Mouse (Mus musculus) NIH3T3 (cell line): ENCODE results near the gene Paip2b.
A peak's percentile ranks its signal among the peaks of the same experiment; 100 is the strongest.
"Not testable (repeated sequence)": the region's sequence is repeated elsewhere in the genome, so short reads cannot be mapped to it uniquely, and the experiment has no call there.

Source experiments
- DNase-seq: peaks from one replicate; pipeline ENCODE4 v3.0.0-alpha.2; 2012; ENCODE audit warnings: low read depth

The Paip2b gene

DNA sequence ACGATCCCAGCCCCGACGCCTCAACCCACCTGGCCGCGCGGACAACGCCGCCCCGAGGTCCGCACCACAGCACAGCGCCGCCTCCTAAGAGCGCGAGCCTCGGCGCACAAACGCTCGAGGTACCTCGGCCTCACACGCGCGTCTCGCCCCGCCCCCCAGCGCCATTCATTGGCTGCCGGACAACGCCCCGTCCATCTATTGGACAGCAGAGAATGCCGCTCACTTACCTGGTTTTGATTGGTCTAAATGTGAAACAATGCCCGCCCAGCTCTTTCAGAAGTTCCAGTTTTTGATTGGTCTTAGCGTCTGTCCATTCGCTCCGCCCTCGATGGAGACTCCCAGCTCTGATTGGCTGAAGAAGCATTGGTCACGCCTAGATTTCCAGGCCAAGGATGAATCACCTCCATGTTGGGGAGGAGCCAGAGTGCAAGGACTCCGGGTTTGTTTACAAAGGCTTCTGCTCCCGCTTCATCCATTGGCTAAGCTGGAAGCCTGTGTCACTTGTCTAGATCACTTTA is at the start of gene Paip2b:
Paip2b (minus strand) TSS at position 136 of the 518 bp plus-strand sequence.
- DNase-seq = peak; percentile 100

DNA sequence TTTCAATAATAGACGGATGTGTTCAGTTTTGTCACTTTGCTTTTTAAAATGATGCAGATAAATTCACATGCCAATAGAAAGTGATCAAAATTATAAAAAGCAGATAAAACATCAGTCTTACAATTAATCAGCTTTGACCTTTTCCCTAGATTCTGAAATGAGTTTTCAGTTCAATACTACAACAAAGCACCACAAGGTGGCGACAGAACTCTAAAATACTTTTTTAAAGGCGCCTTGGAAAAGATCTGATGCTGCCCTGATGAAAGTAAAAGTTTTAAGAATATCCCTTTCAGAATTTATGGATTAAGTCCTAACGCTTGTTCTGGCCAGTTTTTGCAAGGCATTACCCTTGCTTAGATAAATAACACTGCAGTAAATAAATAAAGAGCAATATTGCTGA is 48.3 kb upstream of the Paip2b start:
- peak; percentile 87 for DNase-seq

DNA sequence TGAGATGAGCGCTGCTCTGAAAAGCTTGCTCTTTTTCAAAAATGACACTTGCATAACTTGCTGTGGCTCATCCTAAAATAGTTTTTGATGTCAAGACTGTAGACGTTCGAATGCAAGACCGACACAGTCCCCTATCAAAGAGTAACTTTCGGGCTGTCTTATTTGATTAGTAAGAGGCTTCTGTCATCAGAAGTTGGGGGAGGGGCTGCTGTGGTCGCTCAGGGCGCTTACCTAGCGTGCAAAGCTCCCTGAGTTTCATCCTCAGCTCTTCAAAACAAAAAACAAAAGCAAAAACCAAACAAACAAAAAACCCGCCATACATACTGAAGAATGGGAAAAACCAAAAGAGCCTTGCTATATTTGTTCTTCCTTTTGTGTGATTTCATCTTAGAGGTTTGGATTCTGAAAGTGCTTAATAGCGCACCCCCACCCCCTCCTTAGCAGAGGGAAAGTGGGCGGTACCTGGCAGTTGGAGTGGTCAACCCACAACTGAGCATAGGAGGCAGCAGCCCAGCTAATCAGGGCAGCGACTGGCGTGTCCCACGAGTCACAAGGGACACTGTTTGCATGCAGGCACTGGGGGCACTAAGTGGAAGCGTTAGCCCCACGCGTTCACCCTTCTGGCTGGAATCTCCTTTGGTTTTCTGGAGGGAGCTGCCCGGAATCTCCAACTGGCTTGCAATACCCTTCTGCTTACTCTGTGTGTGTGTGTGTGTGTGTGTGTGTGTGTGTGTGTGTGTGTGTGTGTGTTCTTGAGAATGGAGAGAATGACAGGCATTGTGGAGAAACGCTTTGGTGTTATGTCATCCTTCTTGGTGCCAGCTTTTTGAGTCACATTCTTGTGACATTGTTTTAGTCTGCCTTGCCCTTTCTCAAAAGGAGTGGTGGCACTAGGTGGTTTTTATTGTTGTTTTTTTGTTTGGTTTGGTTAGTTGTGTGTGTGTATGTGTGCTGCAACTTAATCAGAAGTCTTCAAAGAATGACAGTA is 36.4 kb upstream of the Paip2b start:
- peak; percentile 72 for DNase-seq

DNA sequence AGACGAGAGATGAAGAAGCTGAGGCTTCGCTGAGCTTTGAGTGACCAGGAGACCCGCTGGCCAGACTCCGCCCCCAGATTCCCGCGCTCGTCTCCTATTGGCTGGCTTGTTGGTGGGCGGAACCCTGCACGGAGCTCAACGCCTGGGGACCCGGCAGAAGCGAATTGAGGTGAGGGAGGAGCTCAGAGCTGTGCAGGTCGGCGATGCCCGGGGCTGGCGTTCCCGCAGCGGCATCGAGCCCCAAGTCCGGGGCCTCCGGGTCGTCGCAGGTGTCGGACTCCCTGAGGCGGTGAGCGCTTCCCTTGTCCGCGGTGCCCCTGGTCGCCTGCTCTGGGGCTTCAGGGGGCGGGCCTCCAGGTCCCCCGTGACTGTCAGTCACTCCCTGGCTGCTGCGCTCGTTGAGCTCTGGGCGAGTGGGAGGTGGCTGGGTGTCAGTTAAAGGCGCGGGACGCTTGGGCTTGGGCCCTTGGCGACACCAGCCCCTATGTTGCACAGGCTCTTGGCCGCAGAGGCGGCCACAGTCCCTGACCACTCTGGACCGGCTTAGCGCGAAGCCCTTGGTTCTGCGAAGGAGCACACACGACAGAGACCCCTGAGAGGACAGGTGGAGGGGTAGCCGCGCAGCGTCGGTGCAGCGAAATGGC is 35.5 kb upstream of the Paip2b start, which contains the start of gene Zfp638:
Zfp638 (plus strand) TSS at position 156 of the 644 bp plus-strand sequence.
- DNase-seq = peak; percentile 92

DNA sequence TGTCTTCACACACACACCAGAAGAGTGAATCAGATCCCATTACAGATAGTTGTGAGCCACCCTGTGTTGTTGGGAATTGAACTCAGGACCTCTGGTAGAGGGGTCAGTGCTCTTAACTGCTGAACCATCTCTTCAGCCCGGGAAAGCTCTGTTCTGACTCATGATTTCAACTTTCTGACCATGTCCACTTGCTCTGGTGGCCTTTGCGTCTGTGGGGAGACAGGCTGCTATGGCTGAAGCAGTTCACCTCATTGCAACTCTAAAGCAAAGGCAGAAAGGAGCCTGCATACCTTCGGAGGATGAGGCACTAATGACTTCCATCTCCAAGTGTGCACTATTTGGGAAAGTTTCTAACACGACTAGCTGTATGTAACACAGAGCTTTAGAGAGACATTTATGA is 34.9 kb upstream of the Paip2b start:
- DNase-seq = no peak

DNA sequence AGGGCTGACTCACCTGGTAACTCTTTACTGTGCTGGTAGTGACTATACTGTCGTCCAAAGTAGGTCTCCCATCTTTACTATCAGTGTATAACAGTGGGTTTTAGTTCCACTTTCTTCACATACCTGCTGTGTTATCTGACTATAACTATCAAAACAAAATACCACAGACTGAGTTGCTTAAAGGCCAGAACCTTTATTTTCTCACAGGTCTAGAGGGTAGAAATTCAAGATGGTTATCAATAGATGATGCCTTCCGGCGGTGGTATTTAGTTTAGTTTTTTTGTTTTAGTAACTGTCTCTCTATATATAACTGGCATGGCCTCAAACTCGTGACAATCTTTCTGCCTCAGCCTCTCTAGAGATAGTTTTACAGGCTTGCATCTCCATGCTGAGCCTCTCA is 32.0 kb upstream of the Paip2b start:
- no peak for DNase-seq

DNA sequence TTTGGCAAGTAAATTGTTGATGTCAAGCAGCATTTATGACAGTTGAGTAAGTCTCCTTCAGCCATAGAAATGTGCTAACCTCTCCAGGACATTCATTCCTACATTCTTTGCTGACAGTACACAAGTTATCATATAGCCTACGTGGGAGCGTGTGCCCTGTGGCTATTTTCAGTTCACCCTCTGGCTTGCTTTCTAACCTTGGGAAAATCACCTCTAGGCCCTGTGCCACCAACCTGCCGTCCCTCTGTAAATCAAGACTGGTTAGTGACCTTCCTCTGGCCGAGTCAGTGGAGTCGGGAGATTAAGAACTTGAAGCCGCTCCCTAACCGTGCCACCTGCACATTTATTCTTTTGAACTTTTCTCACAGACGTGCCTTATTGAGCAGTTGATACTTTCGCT is 28.5 kb upstream of the Paip2b start:
- no peak for DNase-seq

DNA sequence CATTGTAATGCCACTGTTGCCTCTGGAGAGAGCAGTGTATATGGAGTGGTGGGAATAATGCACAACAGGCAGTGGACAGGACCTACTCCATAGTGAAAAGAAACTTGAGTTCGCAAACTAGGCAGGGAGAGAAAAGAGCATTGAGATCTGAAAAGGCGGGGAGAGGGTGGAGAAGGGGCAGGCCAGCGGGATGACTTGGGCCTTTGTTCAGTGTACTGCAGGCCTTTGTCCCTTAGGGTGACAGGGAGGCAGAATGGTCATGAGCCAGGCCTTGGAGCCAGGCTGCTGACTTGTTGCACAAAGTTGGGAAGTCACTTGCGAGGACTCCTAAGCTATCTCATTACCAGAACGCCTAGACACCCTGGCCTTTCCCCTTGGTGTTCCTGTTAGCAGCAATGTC is 25.9 kb upstream of the Paip2b start:
- DNase-seq = no peak

DNA sequence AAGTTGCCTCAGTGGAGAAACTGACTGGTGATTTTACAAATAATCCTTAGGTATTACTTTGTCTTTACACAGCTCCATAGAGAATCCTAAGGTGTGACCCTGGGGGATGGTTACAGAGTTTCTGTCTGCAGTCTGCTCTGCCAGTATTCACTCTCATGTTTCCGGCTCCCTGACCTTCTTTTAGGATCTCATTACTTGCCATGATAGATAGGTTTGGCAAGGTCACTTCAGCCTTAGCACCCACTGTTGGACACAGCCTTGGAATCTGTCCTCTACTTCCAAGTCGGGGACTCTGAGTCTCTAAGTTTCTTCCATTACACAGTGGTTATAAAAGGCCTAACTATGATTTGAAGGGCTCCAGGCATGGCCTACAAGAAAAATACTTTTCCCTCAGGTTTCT is 17.9 kb upstream of the Paip2b start:
- no peak for DNase-seq

DNA sequence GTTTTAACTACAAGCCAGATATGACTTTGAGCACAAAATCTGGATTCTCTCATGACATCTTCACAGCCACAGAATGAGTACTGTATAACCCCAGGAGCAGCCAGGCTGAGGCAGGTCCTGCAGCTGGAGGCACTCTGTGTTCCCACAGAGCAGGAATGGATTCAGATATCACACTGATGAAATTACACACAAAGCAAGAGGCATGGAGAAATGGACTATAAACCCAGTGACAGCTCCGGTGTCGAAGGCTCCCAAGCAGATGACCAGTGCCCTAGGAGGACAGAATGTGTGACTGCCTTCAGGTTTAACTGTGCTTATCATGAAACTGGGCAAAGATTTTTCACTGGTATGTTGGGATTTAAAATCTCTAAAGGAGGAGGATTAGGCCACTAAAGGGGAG is 14.6 kb upstream of the Paip2b start:
- no peak for DNase-seq

DNA sequence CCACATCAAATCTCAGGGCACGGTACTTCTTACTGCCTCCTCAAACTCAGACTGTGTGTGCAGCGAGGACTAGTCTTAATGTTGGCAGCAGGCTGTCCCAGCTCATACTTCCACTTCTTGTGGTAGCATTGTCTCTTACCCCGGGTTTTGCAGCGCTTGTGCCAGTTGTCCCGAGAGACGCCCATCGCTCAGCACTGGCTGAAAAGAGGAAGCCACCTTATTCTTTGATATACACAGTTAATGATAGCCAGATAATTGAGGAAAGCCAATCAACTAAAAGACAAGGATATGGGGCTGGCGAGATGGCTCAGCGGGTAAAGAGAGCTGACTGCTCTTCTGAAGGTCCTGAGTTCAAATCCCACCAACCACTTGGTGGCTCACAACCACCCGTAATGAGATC is 13.4 kb upstream of the Paip2b start:
- DNase-seq = no peak

DNA sequence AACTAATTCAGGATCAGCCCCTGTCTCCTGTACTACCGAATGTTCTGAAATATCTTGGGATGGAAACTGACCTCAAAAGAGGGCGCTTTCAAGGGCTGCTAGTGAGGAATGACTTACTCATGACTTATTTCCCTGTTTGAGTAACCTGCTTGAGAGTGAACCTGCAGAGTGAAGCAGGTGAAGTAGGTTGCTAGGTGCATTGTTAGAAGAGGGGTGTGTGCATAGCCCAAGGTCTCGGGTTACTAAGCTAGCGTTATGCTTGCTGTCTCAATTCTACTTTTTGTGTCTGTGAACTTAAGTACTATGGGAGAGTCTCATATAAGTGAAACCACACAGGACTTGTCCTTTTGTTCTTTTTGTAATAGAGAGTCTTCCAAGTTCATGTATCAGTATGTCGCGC is 8.5 kb upstream of the Paip2b start:
- DNase-seq = no peak

DNA sequence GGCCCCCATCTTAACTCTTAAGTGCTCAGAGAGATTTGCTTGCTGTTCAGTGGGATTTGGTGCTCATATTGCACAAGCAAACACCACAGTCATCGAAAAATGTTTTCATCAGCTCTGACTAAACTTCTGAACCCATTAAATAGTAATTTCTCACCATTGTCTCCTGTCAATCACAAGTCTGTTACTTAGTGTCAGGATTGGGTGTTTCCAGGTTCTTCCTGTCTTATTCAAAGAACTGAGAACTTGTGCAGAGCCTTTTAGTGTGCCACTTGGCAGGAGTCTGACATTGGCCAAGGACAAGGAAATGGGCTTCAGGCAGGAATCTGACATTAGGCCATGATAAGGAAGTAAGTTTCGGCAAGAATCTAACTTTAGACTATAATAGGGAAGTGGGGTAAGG is 6.5 kb upstream of the Paip2b start:
- no peak for DNase-seq

DNA sequence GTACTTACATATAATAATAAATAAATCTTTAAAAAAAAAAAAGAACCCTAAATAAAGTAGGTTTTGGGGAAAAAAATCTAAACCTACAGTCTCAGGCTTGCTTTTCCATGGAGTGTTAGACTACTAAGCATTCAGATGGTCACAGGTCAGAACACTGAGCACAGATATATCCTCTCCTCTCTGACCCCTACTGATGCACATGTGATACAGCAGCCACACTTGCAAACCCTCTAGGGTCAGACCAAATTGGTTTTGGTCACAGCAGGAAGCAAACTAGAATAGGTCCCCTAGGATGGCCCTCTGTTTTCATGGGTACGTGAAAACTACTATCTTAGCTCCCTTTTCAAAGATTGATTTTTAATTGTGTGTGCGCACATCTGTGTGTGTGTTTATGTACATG is 5.3 kb upstream of the Paip2b start:
- DNase-seq = no peak

DNA sequence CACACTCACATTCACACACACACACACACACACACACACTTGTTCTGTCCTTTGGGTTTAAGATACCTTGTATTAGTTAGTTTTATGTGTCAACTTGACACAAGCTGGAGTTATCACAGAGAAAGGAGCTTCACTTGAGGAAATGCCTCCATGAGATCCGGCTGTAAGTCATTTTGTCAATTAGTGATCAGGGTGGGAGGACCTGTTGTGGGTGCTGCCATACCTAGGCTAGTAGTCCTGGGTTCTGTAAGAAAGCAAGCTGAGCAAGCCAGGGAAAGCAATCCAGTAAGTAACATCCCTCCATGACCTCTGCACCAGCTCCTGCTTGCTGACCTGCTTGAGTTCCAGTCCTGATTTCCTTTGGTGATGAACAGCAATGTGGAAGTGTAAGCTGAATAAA is 852 bp upstream of the Paip2b start:
- DNase-seq = not testable (repeated sequence)

DNA sequence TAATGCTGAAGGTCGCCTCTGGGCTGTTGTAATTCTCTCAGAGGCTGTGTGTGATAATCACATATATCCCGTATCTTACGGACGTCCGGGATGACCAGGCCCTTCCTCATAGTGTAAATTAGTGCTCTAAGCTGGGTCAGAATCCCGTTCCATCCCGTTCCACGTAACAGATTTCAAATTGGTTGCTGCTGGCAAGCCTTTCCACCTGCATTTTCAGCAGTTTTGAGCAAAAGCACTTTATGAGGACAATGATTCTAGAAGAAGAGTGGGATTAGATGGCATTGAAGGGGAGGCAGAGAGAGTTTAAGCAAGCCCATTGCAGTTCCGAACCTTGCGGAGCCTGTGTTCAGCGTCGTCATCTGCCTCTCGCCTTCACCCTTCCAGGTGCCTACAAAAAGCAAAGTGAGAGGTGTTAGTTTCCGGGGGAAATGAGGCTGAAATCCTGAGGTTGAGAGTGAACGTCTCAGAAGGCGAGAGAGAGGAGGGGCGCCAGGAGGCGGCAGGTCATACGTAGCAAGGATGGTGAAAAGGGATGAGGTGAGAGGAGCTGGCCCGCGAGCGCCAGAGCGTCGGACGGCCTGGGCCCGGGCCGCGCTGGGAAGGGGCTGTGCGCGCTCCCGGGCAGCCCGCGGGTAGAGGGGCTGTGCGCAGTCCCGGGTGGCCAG is 468 bp downstream of the Paip2b start:
- DNase-seq = no peak

DNA sequence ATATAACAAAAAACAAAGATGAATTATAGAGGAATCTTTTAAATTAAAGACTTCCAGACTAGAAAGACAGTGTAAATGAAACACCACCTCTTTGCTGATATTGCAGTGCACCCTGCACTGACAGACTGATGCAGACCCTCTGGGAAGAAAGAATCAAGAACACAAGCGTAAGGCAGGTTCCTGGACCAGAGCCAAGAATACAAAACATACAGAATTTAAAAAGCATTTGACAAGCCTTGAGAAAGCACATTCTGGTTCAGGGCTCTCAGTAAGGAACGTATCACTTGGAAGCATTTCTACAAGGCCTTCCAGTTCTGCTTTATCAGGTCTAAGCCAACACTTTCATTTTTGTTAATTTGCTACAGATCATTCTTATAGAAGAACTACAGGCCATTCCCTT is 9.7 kb downstream of the Paip2b start:
- DNase-seq = no peak

DNA sequence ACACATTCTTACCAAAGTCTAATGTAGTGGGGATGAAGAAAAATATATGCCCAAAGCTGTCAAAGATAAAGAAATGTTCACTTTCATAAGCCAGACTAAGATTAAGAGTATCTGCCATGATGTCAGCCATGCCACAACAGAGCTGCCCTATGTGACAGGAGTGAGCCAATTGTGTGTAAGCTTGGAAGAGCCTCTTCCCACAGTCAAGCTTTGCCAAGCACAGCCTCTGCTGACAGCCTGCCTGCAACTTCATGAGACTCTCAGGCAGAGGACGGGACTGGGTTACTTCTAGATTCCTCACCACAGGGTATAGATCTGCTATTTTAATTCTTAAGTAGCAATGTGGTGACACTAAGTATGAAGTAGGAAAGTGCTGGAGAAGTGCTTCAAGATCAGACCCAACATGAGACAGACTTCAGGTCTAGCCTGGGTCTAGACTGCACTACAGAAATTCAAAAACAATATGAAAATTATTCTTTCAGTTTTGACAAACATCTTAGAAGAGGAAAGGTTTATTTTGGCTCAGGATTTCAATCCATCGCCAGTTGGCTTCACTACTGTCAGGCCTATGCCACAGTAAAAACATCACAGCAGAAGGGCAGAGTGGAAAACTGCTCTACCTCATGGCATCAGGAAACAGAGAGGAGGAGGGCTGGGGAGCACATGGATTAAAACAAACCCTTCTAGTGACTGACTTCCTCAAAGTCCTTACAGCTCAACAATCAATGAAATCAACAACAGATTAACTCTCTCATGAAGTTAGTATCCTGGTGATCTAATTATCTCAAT is 10.6 kb downstream of the Paip2b start:
- no peak for DNase-seq

DNA sequence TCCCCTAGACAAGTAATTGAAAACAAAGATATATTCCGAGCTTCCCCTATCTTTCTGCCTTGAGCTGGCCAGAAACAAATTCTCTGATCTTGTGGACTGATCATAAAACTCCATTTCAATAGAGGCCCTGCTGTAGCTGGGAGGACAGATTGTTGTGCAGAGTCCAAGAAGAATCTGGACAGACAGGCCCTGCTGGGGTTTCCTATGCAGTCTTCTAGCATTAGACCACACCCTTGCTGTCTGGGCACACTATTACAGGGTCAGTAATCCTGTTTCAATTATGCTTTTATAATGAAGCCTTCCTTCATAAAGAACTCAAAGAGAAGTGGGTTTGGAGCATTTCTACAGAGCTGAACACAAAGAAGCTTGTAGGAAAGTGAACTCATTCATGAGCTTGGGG is 12.5 kb downstream of the Paip2b start:
- no peak for DNase-seq

DNA sequence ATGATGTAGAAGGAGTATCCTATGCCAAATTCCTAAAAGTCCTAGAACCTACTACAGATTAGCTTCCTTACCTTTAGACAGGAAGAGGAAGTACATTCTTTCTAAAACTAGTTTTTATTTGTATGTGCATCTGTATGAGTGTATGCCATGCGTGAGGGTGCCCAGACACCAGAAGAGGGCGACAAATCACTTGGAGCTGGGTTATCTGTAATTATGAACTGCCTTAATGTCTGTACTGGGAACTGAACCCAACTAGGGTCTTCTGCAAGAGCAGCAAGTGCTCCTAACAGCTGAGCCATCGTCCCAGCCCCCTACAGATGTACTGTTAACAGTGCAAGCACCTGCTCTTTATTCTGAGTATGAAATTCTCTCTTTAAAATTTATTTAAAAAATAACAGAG is 15.7 kb downstream of the Paip2b start:
- no peak for DNase-seq

DNA sequence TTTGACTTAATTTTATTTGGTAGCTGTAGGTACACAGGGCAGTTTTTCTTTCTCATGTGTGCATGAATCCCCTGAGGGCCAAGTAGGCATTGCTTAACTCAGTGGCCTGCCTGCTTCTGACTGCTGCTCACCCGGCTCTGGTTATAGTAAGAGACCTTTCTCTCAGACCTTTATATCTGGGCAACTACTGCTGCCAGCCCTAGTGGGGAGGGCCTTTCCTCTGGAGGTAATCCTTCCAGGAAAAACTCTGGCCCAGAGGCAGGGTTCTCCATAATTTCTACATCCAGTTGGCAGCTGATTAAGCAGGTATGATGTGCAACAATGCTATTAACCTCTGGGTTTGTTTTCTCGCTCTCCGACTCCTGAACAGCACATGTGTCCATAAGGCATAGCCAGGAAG is 28.7 kb downstream of the Paip2b start:
- DNase-seq = no peak

DNA sequence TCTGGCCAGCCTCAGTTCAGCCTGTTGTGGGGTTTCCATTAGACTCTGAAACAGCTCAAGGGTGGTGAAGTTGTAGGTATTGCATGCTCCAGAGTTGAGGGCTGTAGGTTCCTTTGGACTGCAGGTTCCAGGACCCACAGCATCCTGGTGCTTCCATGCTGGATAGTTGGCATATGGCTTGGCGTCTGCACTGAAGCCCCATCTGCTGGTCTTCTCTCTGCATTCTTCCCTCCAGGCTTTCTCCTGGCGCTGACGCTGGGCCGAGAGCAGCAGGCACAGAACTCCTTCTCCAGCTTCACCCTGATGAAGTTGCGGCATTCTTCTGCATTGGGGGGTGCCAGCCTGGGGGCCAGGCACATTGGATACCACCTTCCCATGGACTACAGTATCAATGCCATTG is 29.5 kb downstream of the Paip2b start:
- no peak for DNase-seq
